Mouse (Mus musculus) kidney, postnatal 36 days (tissue): ENCODE data around the gene Atp7a.
"Not testable (repeated sequence)": the region's sequence is repeated elsewhere in the genome, so short reads cannot be mapped to it uniquely, and the experiment has no call there.

Source experiments
- DNase-seq, 2 experiments: peaks; one replicate each; pipeline ENCODE4 v3.0.0; 2021 to 2022; ENCODE audit warnings: mixed read lengths in 2 of 2

Gene Atp7a

GRCm38 (mm10) chrX:106026418-106027342 lies at the start of gene Atp7a:
Gene Atp7a (plus strand): TSS chrX:106027276.
- DNase-seq: peak; percentile 93 to 95

- DNase-seq: no peak
Observed at GRCm38 (mm10) chrX:106001605-106002004, 25.5 kb upstream of the Atp7a start.

- DNase-seq: no peak
Observed at GRCm38 (mm10) chrX:106010762-106011161, 16.3 kb upstream of the Atp7a start.

GRCm38 (mm10) chrX:106011465-106012159 lies 15.5 kb upstream of the Atp7a start, which contains the start of gene Magt1:
Gene Magt1 (minus strand): TSS chrX:106011906.
- peak; percentile 92 for DNase-seq

GRCm38 (mm10) chrX:106012559-106012958 lies 14.5 kb upstream of the Atp7a start:
- no peak for DNase-seq

- peak; percentile 57 to 76 for DNase-seq
Observed at GRCm38 (mm10) chrX:106013217-106013616, 13.9 kb upstream of the Atp7a start.

- not testable (repeated sequence) for DNase-seq
Observed at GRCm38 (mm10) chrX:106014741-106015377, 12.2 kb upstream of the Atp7a start.

- peak; percentile 79 to 89 for DNase-seq
Observed at GRCm38 (mm10) chrX:106015571-106016322, 11.3 kb upstream of the Atp7a start, which contains the start of gene Cox7b. Gene Cox7b (plus strand): TSS chrX:106015700.

GRCm38 (mm10) chrX:106017102-106017501 lies 10.0 kb upstream of the Atp7a start:
- DNase-seq: no peak

GRCm38 (mm10) chrX:106017516-106017915 lies 9.6 kb upstream of the Atp7a start:
- DNase-seq: no peak

- no peak for DNase-seq
Observed at GRCm38 (mm10) chrX:106027343-106027674, 233 bp downstream of the Atp7a start.

GRCm38 (mm10) chrX:106030176-106030575 lies 3.1 kb downstream of the Atp7a start:
- no peak for DNase-seq

- DNase-seq: no peak
Observed at GRCm38 (mm10) chrX:106031124-106031523, 4.0 kb downstream of the Atp7a start.

- DNase-seq: no peak
Observed at GRCm38 (mm10) chrX:106035727-106036126, 8.7 kb downstream of the Atp7a start.

GRCm38 (mm10) chrX:106037185-106037752 lies 10.2 kb downstream of the Atp7a start:
- DNase-seq: no peak

GRCm38 (mm10) chrX:106043863-106044617 lies 17.0 kb downstream of the Atp7a start:
- no peak for DNase-seq

GRCm38 (mm10) chrX:106045455-106045854 lies 18.4 kb downstream of the Atp7a start:
- no peak for DNase-seq

- DNase-seq: no peak
Observed at GRCm38 (mm10) chrX:106045928-106046327, 18.9 kb downstream of the Atp7a start.

GRCm38 (mm10) chrX:106048191-106048590 lies 21.1 kb downstream of the Atp7a start:
- DNase-seq: no peak

GRCm38 (mm10) chrX:106077858-106078257 lies 50.8 kb downstream of the Atp7a start:
- peak in 1 of 2 experiments; percentile 15 for DNase-seq

GRCm38 (mm10) chrX:106080811-106081443 lies 53.9 kb downstream of the Atp7a start:
- peak in 1 of 2 experiments; percentile 16 for DNase-seq
